Mouse (Mus musculus) induced T-regulatory cell, adult 2 months (primary cell): ENCODE results near the gene Phlpp2.

Experiments
- DNase-seq: peaks from one replicate; pipeline ENCODE4 v3.0.0-alpha.2; 2012; ENCODE audit warnings: low read depth

The Phlpp2 gene

DNA sequence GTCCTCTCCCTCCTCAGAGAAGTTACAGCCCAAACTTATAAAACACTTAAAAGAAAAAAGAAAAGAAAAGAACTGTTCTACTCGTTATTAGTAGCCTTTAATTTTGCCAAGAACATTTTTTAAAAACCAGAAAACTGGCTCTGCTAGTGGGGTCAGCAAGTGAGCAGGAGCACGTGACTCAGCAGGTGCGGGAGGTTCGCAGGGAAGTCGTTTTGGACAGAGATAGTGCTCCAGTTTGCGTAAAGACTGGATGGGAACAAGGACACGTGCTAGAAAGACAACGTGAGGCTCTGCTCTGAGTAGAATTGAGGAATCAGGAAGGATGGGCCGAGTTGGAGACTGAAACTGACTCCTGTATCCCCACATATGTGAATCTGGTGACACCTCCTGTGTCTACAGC is 94.6 kb downstream of the Phlpp2 start:
- DNase-seq = no peak

- no peak for DNase-seq
Observed at GRCm38 (mm10) chr8:109963421-109963820, 95.1 kb downstream of the Phlpp2 start.

DNA sequence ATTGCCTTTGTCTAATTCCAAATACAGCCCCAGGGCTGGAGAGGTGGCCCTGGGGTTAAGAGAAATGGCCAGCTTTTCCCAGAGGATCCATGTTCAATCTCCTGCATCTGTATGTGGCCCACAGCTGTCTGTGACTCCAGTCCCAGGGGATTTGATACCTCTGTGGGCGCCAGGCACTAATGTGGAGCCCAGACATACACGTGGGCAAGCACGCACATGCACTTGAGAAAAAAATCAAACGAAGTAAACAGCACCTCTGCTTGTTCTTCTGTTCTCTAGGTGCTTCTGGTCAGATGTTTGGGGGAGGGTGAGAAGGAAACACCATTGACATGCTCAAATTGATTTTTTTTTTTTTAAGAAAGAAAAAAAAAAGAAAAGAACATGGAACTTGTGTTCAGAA is 95.8 kb downstream of the Phlpp2 start:
- no peak for DNase-seq

- no peak for DNase-seq
Observed at GRCm38 (mm10) chr8:109968837-109969236, 100.5 kb downstream of the Phlpp2 start.

- DNase-seq = peak; percentile 67
Observed at GRCm38 (mm10) chr8:109970323-109970722, 102.0 kb downstream of the Phlpp2 start.

DNA sequence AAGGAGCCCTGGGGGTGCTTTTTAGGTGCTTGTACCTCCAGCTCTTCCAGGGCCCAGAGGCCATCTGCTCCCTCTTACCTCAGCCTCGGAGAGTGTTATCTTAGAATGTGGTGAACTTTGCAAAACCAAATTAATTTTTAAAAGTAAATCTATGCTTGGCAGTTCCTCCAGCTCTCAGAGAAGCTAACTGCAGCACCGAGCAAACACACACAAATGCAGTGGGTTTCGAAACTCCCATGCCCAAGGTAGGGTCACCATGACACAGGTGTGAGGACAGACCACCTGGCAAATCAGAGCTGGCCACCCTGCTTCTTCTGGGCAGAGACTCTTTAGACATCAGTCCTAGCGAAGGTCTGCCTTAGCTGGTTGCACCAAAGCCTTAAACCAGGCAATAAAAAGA is 104.6 kb downstream of the Phlpp2 start:
- DNase-seq = no peak

DNA sequence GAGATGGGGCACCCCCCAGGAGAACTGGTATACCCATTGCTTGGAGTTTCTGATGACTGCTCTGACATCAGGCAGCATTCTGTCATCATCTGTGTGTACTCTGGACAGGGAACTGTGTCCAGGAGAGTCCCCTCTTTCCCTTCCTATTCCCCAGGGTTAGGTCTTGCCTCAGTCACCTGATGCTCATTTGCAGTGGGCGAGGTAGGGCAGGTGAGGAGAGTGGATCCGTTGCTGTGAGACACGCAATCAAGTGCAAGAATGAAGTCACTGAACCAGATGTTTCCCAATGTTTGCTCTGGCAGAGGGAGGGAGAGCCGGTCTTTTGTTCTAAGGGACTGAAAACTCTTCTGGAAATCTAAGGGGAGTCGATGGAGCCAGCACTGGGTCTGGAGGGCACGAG is 111.0 kb downstream of the Phlpp2 start:
- no peak for DNase-seq

- no peak for DNase-seq
Observed at GRCm38 (mm10) chr8:109982386-109983105, 114.2 kb downstream of the Phlpp2 start.

GRCm38 (mm10) chr8:109983944-109984343 is 115.6 kb downstream of the Phlpp2 start:
- DNase-seq = no peak

GRCm38 (mm10) chr8:109986384-109986783 is 118.0 kb downstream of the Phlpp2 start:
- no peak for DNase-seq

GRCm38 (mm10) chr8:109987776-109988175 is 119.4 kb downstream of the Phlpp2 start:
- DNase-seq = no peak

DNA sequence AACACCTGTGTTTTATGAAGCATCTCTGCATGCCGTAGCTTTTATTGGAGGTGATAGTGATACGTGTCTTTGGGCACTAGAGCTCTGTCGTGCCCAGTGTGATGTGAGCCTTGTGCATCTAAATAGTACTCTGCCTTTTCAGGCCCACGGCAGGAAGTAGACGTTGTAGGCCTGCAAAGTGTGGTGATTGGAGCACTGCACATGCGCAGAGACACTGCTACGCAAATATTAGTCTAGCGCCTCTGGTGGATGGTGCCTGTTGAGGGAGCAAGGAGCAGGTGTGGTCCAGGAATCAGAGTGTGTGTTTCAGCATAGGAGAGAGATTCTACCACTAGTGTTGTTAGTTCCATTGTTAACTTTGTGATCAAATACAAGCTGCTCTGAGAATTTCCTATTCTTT is 120.8 kb downstream of the Phlpp2 start:
- no peak for DNase-seq

- no peak for DNase-seq
Observed at GRCm38 (mm10) chr8:109990224-109990623, 121.9 kb downstream of the Phlpp2 start, which contains the start of gene Tat. Tat (plus strand) TSS chr8:109990437.

- no peak for DNase-seq
Observed at GRCm38 (mm10) chr8:109992166-109992565, 123.8 kb downstream of the Phlpp2 start.

DNA sequence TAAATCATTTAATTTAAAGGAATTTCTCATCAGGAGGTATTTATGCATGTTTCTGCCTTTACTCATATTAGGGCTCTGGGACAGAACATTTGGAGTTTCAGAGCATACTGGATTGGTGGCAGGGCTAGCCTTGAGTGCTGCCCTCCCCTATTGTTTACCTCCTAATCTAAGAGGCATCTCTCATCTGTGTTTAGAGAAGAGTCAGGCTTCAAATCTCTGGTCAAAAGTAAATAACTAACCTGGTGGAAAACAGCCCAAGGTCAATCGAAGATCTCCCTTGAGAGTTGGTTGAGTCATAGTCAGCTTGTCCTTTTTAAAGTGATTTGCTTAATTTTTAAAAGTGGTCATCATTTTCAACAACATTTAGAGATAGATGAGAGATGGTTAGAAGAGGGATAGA is 124.6 kb downstream of the Phlpp2 start:
- no peak for DNase-seq
